In genomic region chr11:85520996-85521395, GRCm38 (mm10) we compare ENCODE assay signal across 13 mouse cellular contexts.
DNase-seq lines count a peak whose midpoint lies in the region; ATAC-seq and TF ChIP-seq lines count a peak whose summit lies in the region.
"Had no signal": no experiment of that assay in that cellular context is flagged by ENCODE, and none has a peak within 500 bp of the region (broad histone marks: within the 10 kb centered on the region; RNA-seq: fewer than 3 reads in every experiment).

No protein-coding gene starts in this region.

- 38% methylated on average over 4 of the region's 4 CpGs for WGBS in kidney, adult 2 months
- 53% methylated on average over 4 of the region's 4 CpGs for WGBS in kidney, embryonic 16.5 days
- 86% methylated on average over 4 of the region's 4 CpGs for WGBS in midbrain, embryonic 10.5 days

- H3K9ac ChIP-seq in kidney, embryonic 16.5 days (replicated peaks; ENCODE audit: low read length), result no peak overlapping the region
- H3K9ac ChIP-seq: embryonic facial prominence, embryonic 13.5 days; liver, embryonic 15.5 days had no signal

- no peak overlapping the region for H3K4me3 ChIP-seq in kidney, adult 2 months (ENCODE audit: insufficient read depth, low read depth, low read length)
- H3K4me3 ChIP-seq in kidney, embryonic 16.5 days (ENCODE audit: low read length), result no peak overlapping the region
- no peak overlapping the region for H3K4me3 ChIP-seq in midbrain, embryonic 10.5 days
- H3K4me3 ChIP-seq: embryonic facial prominence, embryonic 13.5 days; liver, embryonic 15.5 days; myocyte had no signal

- no peaks in the 10 kb centered on the region for H3K9me3 ChIP-seq in kidney, embryonic 16.5 days (ENCODE audit: low read length)
- H3K9me3 ChIP-seq in midbrain, embryonic 10.5 days (replicated peaks), result no peaks in the 10 kb centered on the region
- H3K9me3 ChIP-seq: embryonic facial prominence, embryonic 13.5 days; liver, embryonic 15.5 days had no signal

- TF ChIP-seq POLR2A in kidney, adult 2 months (IDR thresholded peaks at IDR 0.05; ENCODE audit: low read depth, low read length), result no peak

- peak; percentile 76 for DNase-seq in adrenal gland, adult 2 months
- DNase-seq in adrenal gland, postnatal 25 days, result no peak
- DNase-seq in kidney, adult 2 months, result peak; percentile 87
- peak; percentile 50 for DNase-seq in adrenal gland, postnatal 10 days
- peak; percentile 74 for DNase-seq in kidney, postnatal 14 days
- no peak for DNase-seq in right cerebral cortex, adult 18-20 months
- DNase-seq in midbrain, embryonic 10.5 days (ENCODE audit: low spot score), result no peak
- DNase-seq: cerebellum, adult 11 months had no signal

- no peak for ATAC-seq in kidney, embryonic 16.5 days (ENCODE audit: low FRiP score, low TSS enrichment)
- ATAC-seq: intestine, embryonic 16.5 days had no signal

- no peak overlapping the region for H3K27ac ChIP-seq in kidney, adult 2 months (ENCODE audit: insufficient read depth, low read depth, low read length)
- H3K27ac ChIP-seq in kidney, embryonic 16.5 days (ENCODE audit: low read length), result no peak overlapping the region
- no peak overlapping the region for H3K27ac ChIP-seq in midbrain, embryonic 10.5 days (replicated peaks)
- H3K27ac ChIP-seq: embryonic facial prominence, embryonic 13.5 days had no signal

- peaks cover 9% of the 10 kb centered on the region for H3K4me1 ChIP-seq in kidney, adult 2 months (ENCODE audit: control insufficient read depth, insufficient read depth, low read length)
- peaks cover 26% of the 10 kb centered on the region for H3K4me1 ChIP-seq in kidney, embryonic 16.5 days (ENCODE audit: insufficient read depth, low read length)
- peaks cover 29% of the 10 kb centered on the region for H3K4me1 ChIP-seq in midbrain, embryonic 10.5 days

- H3K27me3 ChIP-seq in kidney, adult 2 months (replicated peaks; ENCODE audit: control insufficient read depth, insufficient read depth, low read length), result no peaks in the 10 kb centered on the region
- H3K27me3 ChIP-seq in kidney, embryonic 16.5 days (ENCODE audit: insufficient read depth, low read length), result peaks cover 5% of the 10 kb centered on the region; the same call in 1 of the 2 replicates
- H3K27me3 ChIP-seq in midbrain, embryonic 10.5 days (ENCODE audit: low read depth, poor library complexity, severe bottlenecking), result peaks cover 58% of the 10 kb centered on the region
- H3K27me3 ChIP-seq: embryonic facial prominence, embryonic 13.5 days had no signal

- no peak for TF ChIP-seq CTCF in kidney, adult 2 months (conservative IDR thresholded peaks at IDR 0.05; ENCODE audit: insufficient read depth, insufficient read length, low read depth, low read length)

- H3K36me3 ChIP-seq in kidney, adult 2 months (ENCODE audit: control insufficient read depth, insufficient read depth, low read length), result no peaks in the 10 kb centered on the region
- H3K36me3 ChIP-seq in kidney, embryonic 16.5 days (ENCODE audit: insufficient read depth, low read length), result no peaks in the 10 kb centered on the region
- no peaks in the 10 kb centered on the region for H3K36me3 ChIP-seq in midbrain, embryonic 10.5 days
- H3K36me3 ChIP-seq: embryonic facial prominence, embryonic 13.5 days; liver, embryonic 15.5 days had no signal

- no peak overlapping the region for H3K4me2 ChIP-seq in kidney, embryonic 16.5 days (replicated peaks; ENCODE audit: low read depth, low read length)
- H3K4me2 ChIP-seq: embryonic facial prominence, embryonic 13.5 days; liver, embryonic 15.5 days had no signal

Comparison
In these comparisons a context has a peak if more than half of its experiments do, and no peak if none do; other contexts are left out.
1. DNase-seq: peak in adrenal gland, adult 2 months (single experiment), kidney, adult 2 months (single experiment), adrenal gland, postnatal 10 days (single experiment) and kidney, postnatal 14 days (single experiment); none in adrenal gland, postnatal 25 days (single experiment), right cerebral cortex, adult 18-20 months (single experiment) and midbrain, embryonic 10.5 days (single experiment).